Mouse (Mus musculus): Measurements from ENCODE around the gene Plpp3. TPM values are rescaled to one million over a fixed set of nuclear protein-coding genes. Genes with fewer than 3 reads are reported as not detected.

Plpp3 gene
- polyA plus RNA-seq, 1 experiment from 2014 or later = 62.4 TPM

DNA sequence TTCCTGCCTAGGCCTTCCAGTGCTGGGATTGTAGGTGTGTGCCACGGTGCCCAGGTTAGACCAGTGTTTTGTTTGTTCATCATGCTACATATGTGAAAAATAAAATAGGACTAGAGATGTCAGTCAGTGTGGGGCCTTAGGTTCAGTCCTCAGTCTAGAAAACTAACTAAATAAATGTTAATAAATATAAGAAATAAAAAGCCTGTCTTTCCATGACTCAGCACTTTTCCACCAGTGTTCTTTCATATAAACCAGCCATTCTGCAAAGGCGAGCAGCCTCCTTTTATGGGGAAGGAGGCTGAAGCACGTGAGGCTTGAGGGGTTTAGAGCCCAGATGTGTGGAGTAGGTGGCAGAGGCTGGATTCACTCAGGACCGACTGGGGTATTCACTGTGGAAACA is 50.5 kb downstream of the Plpp3 start:
- Histone ChIP-seq H3K36me3 (ENCODE audit: control insufficient read depth, insufficient read depth, low read length) (peaks cover 11% of the 10 kb centered on the region), H3K4me2 (ENCODE audit: low read length) (no peak overlapping the region), H3K9ac (replicated peaks; ENCODE audit: low read length) (no peak overlapping the region), H3K27ac (replicated peaks; ENCODE audit: low read depth, low read length) (no peak overlapping the region), H3K4me3 (replicated peaks; ENCODE audit: low read depth, low read length) (no peak overlapping the region), H3K4me1 (ENCODE audit: control insufficient read depth, insufficient read depth, low read length) (0 out of 2 replicates have a peak, but pooled peaks cover 6% of the 10 kb centered on the region), H3K9me3 (ENCODE audit: control insufficient read depth, low read length) (no peaks in the 10 kb centered on the region), H3K27me3 (ENCODE audit: control insufficient read depth, insufficient read depth, low read length) (no peaks in the 10 kb centered on the region)
- DNase-seq = no peak
- no peak for ATAC-seq (ENCODE audit: low FRiP score, low TSS enrichment)
- WGBS = 94% methylated on average over 4 of the region's 4 CpGs

DNA sequence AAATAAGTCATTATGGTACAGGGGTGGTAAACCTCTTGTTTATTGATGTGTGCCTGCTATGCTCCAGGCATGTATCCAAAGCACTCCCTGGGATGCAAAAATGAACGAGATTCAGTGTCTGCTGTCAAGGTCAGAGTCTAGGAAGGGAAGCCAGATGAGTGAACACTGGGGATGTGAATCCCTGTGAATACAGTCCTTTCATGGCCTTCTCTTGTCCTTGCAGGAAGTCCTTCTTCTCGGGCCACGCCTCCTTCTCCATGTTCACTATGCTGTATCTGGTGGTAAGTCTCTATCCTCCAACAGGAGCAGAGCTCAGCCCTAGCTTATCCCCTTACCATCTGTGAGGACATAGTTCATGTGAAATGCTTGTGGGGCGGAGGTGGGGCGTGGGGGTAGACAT is 51.8 kb downstream of the Plpp3 start:
- Histone ChIP-seq H3K27me3 (ENCODE audit: control insufficient read depth, insufficient read depth, low read length) (no peaks in the 10 kb centered on the region), H3K36me3 (ENCODE audit: control insufficient read depth, insufficient read depth, low read length) (peaks cover 11% of the 10 kb centered on the region), H3K4me3 (replicated peaks; ENCODE audit: low read depth, low read length) (no peak overlapping the region), H3K4me2 (ENCODE audit: low read length) (no peak overlapping the region), H3K27ac (replicated peaks; ENCODE audit: low read depth, low read length) (no peak overlapping the region), H3K9ac (replicated peaks; ENCODE audit: low read length) (no peak overlapping the region), H3K4me1 (ENCODE audit: control insufficient read depth, insufficient read depth, low read length) (0 out of 2 replicates have a peak, but pooled peaks cover 6% of the 10 kb centered on the region), H3K9me3 (ENCODE audit: control insufficient read depth, low read length) (no peaks in the 10 kb centered on the region)
- 92% methylated on average over 5 of the region's 5 CpGs for WGBS
- ATAC-seq (ENCODE audit: low FRiP score, low TSS enrichment) (no peak), DNase-seq (no peak)

DNA sequence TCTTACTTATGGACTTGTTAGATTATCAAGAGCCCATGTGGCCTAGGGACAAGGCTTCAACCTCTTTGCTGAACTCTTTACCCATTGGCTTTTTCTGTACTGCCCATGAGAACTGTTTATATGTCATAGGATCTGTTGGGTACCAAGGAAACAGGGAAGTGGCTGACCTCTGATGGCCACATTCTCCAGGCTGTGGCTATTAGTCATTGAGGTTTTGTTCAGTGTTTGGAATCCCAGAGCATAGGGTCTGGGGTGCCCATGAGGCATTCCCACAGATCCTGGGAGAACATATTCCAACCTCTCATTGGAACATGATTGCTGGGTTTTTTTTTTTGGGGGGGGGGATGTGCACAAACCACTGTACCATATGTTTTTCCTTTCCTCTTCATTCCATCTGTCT is 56.2 kb downstream of the Plpp3 start:
- no peaks in the 10 kb centered on the region for H3K9me3 ChIP-seq (ENCODE audit: control insufficient read depth, low read length)
- ATAC-seq (ENCODE audit: low FRiP score, low TSS enrichment) (no peak), DNase-seq (no peak)
- H3K4me3 ChIP-seq (replicated peaks; ENCODE audit: low read depth, low read length) = no peak overlapping the region
- H3K4me2 ChIP-seq (ENCODE audit: low read length) = no peak overlapping the region
- H3K27me3 ChIP-seq (ENCODE audit: control insufficient read depth, insufficient read depth, low read length) = no peaks in the 10 kb centered on the region
- H3K9ac ChIP-seq (replicated peaks; ENCODE audit: low read length) = no peak overlapping the region
- H3K4me1 ChIP-seq (ENCODE audit: control insufficient read depth, insufficient read depth, low read length) = no peaks in the 10 kb centered on the region
- H3K36me3 ChIP-seq (ENCODE audit: control insufficient read depth, insufficient read depth, low read length) = peaks cover 11% of the 10 kb centered on the region
- H3K27ac ChIP-seq (replicated peaks; ENCODE audit: low read depth, low read length) = no peak overlapping the region

DNA sequence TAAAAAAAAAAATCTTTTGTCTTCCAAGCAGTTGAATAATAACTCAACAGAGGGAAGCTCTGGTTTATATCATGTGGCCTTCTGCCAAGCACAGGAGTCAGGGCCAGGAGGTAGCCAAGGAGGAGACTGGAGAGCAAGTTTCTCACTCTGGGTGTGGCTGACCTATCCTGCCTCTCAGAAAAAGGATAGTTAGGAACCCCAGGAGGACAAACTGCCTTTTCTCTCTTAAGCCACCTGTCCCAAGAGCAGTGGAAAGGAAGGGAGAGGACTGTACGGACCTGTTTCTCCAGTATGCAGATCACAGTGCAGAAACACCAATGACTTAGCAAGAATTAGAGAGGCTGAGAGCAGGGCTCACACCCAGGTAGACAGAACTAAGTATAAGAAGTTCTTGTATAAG is 57.3 kb downstream of the Plpp3 start:
- Histone ChIP-seq H3K9me3 (ENCODE audit: control insufficient read depth, low read length) (no peaks in the 10 kb centered on the region), H3K4me1 (ENCODE audit: control insufficient read depth, insufficient read depth, low read length) (no peaks in the 10 kb centered on the region), H3K27ac (replicated peaks; ENCODE audit: low read depth, low read length) (no peak overlapping the region), H3K36me3 (ENCODE audit: control insufficient read depth, insufficient read depth, low read length) (peaks cover 1% of the 10 kb centered on the region; the same call in 1 of the 2 replicates), H3K4me3 (replicated peaks; ENCODE audit: low read depth, low read length) (no peak overlapping the region), H3K4me2 (ENCODE audit: low read length) (no peak overlapping the region), H3K9ac (replicated peaks; ENCODE audit: low read length) (no peak overlapping the region), H3K27me3 (ENCODE audit: control insufficient read depth, insufficient read depth, low read length) (no peaks in the 10 kb centered on the region)
- 89% methylated on average over 1 of the region's 1 CpGs for whole genome bisulfite sequencing
- ATAC-seq (ENCODE audit: low FRiP score, low TSS enrichment) (no peak), DNase-seq (no peak)

DNA sequence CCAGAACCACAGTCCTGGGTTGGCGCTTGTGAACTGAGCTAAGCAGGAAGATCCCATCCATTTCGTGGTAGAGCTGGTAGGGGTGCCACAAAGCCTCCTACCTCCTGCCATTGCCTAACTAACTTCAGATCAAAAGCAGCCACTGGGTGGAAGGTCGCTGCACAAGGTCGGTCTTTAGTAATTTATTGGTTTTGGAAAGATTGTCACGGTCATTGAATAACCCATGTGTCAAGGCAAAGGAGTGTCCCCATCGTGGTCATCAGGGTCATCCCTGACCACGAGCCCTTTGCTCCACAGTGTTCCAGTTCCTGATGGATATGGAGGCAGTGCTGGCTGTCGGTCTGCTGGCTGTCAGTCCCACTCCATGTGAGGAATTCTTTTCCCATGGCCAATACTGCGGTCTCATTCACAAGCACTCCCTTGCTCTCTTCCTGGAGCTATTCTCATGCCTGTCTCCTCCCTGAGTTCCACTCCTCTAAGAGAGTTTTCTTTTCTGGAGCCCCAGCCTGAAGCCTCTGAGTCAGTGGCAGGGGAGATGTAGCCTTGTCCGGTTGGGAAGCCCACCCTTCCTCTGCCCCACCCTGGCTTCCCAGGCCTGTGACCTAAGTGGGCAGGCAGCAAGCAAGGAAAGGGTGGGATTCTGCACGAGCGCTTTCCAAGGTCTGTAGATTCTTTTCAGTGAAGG is 58.7 kb downstream of the Plpp3 start:
- no peak overlapping the region for H3K27ac ChIP-seq (replicated peaks; ENCODE audit: low read depth, low read length)
- 86% methylated on average over 12 of the region's 12 CpGs for WGBS

DNA sequence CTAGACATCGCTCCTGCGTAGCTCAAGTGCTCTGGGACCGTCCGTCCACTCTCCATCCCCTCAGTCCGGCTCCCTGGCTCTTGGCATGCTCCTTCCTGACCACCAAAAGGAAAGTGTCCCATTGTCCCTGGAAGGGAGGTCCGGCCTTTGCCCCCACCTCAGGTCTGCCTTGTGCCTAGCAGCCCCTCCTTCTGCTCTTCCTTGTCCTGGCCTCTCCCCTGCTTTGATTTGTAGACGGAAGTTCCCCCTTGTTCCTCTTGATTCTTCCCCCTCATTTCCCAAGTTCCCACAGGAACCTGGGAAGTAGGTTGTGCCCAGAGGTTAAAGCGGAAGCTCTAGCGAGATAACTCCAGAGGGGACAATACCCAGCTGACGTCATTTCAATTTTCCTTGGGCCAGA is 61.1 kb downstream of the Plpp3 start:
- Histone ChIP-seq H3K36me3 (ENCODE audit: control insufficient read depth, insufficient read depth, low read length) (peaks cover 7% of the 10 kb centered on the region; the same call in 1 of the 2 replicates), H3K4me3 (replicated peaks; ENCODE audit: low read depth, low read length) (no peak overlapping the region), H3K27me3 (ENCODE audit: control insufficient read depth, insufficient read depth, low read length) (no peaks in the 10 kb centered on the region), H3K4me2 (ENCODE audit: low read length) (no peak overlapping the region), H3K27ac (replicated peaks; ENCODE audit: low read depth, low read length) (no peak overlapping the region), H3K4me1 (ENCODE audit: control insufficient read depth, insufficient read depth, low read length) (no peaks in the 10 kb centered on the region), H3K9me3 (ENCODE audit: control insufficient read depth, low read length) (no peaks in the 10 kb centered on the region), H3K9ac (replicated peaks; ENCODE audit: low read length) (no peak overlapping the region)
- DNase-seq (no peak), ATAC-seq (ENCODE audit: low FRiP score, low TSS enrichment) (no peak)
- WGBS = 76% methylated on average over 10 of the region's 10 CpGs

More for the DNA sequence above, 58.7 kb downstream of the Plpp3 start:
- Histone ChIP-seq H3K9me3 (ENCODE audit: control insufficient read depth, low read length) (no peaks in the 10 kb centered on the region), H3K36me3 (ENCODE audit: control insufficient read depth, insufficient read depth, low read length) (peaks cover 5% of the 10 kb centered on the region; the same call in 1 of the 2 replicates), H3K4me2 (ENCODE audit: low read length) (no peak overlapping the region), H3K4me1 (ENCODE audit: control insufficient read depth, insufficient read depth, low read length) (no peaks in the 10 kb centered on the region), H3K4me3 (replicated peaks; ENCODE audit: low read depth, low read length) (no peak overlapping the region), H3K9ac (replicated peaks; ENCODE audit: low read length) (no peak overlapping the region), H3K27me3 (ENCODE audit: control insufficient read depth, insufficient read depth, low read length) (no peaks in the 10 kb centered on the region)
- DNase-seq (no peak), ATAC-seq (ENCODE audit: low FRiP score, low TSS enrichment) (no peak)

DNA sequence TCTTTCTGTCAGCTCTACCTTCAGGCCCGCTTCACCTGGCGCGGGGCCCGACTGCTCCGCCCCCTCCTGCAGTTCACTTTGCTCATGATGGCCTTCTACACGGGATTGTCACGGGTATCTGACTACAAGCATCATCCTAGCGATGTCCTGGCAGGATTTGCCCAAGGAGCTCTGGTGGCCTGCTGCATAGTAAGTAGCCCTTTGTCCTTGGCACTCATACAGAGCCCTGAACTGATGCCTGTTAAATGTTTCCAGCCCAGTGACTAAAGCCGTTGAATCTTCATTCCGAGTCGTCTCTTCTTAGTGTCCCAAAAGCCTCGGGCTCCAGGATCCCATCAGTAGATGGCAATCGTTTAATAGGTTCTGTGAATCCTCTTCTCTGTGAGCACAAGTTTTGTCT is 62.2 kb downstream of the Plpp3 start:
- peak; percentile 28 for DNase-seq

DNA sequence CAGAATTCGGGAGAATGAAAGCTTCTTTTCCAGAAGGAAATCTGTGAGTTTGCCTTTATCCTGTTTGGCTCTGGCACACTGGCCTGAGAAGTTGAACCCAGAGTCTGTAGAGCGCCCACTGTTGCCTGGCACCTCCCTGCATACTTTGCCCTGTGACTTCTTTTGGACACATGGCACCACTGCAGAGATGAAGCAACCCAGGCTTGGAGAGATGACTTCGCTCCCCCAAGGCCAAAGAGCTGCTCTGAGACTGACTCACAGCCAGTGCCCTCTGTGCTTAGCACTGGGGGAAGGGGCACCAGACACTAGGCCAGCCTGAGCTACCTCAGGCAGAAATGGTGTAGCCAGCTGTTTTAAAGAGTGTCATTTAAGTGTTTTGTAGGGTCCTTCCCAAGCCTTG is 63.7 kb downstream of the Plpp3 start:
- no peaks in the 10 kb centered on the region for H3K4me1 ChIP-seq (ENCODE audit: control insufficient read depth, insufficient read depth, low read length)
- H3K36me3 ChIP-seq (ENCODE audit: control insufficient read depth, insufficient read depth, low read length) = peaks cover 12% of the 10 kb centered on the region; the same call in 1 of the 2 replicates
- no peak overlapping the region for H3K9ac ChIP-seq (replicated peaks; ENCODE audit: low read length)
- no peaks in the 10 kb centered on the region for H3K9me3 ChIP-seq (ENCODE audit: control insufficient read depth, low read length)
- no peak for DNase-seq
- H3K27ac ChIP-seq (replicated peaks; ENCODE audit: low read depth, low read length) = no peak overlapping the region
- H3K4me3 ChIP-seq (replicated peaks; ENCODE audit: low read depth, low read length) = no peak overlapping the region
- ATAC-seq (ENCODE audit: low FRiP score, low TSS enrichment) = no peak
- no peak overlapping the region for H3K4me2 ChIP-seq (ENCODE audit: low read length)
- WGBS = 95% methylated on average over 3 of the region's 3 CpGs
- H3K27me3 ChIP-seq (ENCODE audit: control insufficient read depth, insufficient read depth, low read length) = no peaks in the 10 kb centered on the region

More for the DNA sequence above, 62.2 kb downstream of the Plpp3 start:
- Histone ChIP-seq H3K36me3 (ENCODE audit: control insufficient read depth, insufficient read depth, low read length) (peaks cover 12% of the 10 kb centered on the region; the same call in 1 of the 2 replicates), H3K9me3 (ENCODE audit: control insufficient read depth, low read length) (no peaks in the 10 kb centered on the region), H3K27ac (replicated peaks; ENCODE audit: low read depth, low read length) (no peak overlapping the region), H3K27me3 (ENCODE audit: control insufficient read depth, insufficient read depth, low read length) (no peaks in the 10 kb centered on the region), H3K4me2 (ENCODE audit: low read length) (no peak overlapping the region), H3K4me3 (replicated peaks; ENCODE audit: low read depth, low read length) (no peak overlapping the region), H3K4me1 (ENCODE audit: control insufficient read depth, insufficient read depth, low read length) (no peaks in the 10 kb centered on the region), H3K9ac (replicated peaks; ENCODE audit: low read length) (no peak overlapping the region)
- 68% methylated on average over 13 of the region's 13 CpGs for WGBS
- no peak for ATAC-seq (ENCODE audit: low FRiP score, low TSS enrichment)

DNA sequence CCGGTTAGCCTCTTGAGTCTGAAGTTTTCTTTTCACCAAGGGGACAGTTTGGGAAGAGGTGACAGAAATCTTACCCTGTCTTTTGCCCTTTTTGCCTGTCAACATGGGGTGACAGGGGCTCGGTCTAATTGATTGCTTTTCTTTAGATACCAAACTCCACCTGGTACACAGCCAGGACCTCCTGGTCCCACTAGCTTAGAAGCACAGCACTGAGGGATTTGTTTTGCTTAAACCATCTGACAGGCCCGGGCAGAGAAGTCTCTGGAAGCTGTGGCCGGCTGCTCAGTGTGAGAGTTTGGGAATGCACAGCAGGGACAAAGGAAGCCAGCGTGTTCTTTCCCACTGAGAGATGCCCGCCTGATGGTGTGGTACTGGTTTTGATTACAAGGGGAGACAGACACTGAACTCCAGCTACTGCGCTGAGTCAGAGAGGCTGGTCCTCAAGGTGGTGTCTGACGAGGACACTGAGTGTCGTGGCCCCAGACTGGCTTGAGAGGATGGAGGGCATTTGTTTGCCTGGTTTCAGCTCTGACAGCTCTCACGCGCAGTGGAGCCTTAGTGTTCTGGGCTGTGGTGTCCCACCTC is 64.2 kb downstream of the Plpp3 start:
- Histone ChIP-seq H3K4me1 (ENCODE audit: control insufficient read depth, insufficient read depth, low read length) (no peaks in the 10 kb centered on the region), H3K9me3 (ENCODE audit: control insufficient read depth, low read length) (no peaks in the 10 kb centered on the region), H3K9ac (replicated peaks; ENCODE audit: low read length) (no peak overlapping the region), H3K4me2 (ENCODE audit: low read length) (no peak overlapping the region), H3K27me3 (ENCODE audit: control insufficient read depth, insufficient read depth, low read length) (no peaks in the 10 kb centered on the region), H3K4me3 (replicated peaks; ENCODE audit: low read depth, low read length) (no peak overlapping the region), H3K27ac (replicated peaks; ENCODE audit: low read depth, low read length) (no peak overlapping the region), H3K36me3 (ENCODE audit: control insufficient read depth, insufficient read depth, low read length) (peaks cover 12% of the 10 kb centered on the region; the same call in 1 of the 2 replicates)
- 87% methylated on average over 11 of the region's 11 CpGs for WGBS
- ATAC-seq (ENCODE audit: low FRiP score, low TSS enrichment) = no peak
- no peak for DNase-seq

All from midbrain, embryonic 14.5 days (tissue).